Mouse (Mus musculus): ENCODE measurements around the gene Rheb. TPM values are rescaled to one million over a fixed set of nuclear protein-coding genes. Genes with fewer than 3 reads are reported as not detected.
"Not testable (repeated sequence)": the region's sequence is repeated elsewhere in the genome, so short reads cannot be mapped to it uniquely, and the experiment has no call there.

Rheb gene
- polyA plus RNA-seq, 1 experiment from 2014 or later, result 244 TPM

DNA sequence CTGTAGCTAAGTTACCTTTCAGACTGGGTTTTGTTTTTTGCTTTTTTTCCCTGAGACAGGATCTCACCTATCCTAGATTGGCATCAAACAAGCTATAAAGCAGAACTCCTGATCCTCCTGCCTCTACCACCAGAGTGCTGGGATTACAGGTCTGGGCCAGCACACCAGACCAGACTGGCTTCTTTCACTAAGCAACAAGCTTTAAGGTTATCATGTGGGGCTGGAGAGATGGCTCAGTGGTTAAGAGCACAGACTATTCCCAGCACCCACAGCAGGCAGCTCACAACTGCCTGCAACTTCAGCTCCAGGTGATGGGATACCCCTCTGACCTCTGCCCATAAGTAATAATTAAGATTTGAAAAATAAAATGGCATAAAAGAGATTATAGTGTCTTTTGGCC lies 63.1 kb downstream of the Rheb start:
- Histone ChIP-seq H3K9ac (no peak overlapping the region), H3K27me3 (peaks cover 12% of the 10 kb centered on the region; the same call in 1 of the 2 replicates), H3K27ac (replicated peaks) (no peak overlapping the region), H3K4me2 (no peak overlapping the region), H3K4me3 (no peak overlapping the region), H3K9me3 (no peaks in the 10 kb centered on the region), H3K36me3 (no peaks in the 10 kb centered on the region), H3K4me1 (replicated peaks) (peaks cover 10% of the 10 kb centered on the region)
- ATAC-seq (ENCODE audit: low read depth), result no peak

DNA sequence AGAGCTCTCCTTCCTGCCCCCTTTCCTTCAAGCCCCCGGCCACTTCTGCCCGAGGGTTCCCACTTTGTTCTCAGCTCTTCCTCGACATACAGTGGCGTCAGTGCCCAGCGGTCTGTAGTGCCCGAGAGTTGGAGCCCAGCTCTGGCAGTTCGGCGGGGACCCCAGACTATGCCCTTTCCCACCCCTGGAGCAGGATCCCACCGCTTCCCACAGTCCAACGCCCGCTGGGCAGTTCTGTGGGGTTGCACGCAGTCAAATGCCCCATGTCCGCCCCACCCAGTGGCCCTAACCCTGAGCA lies 63.6 kb downstream of the Rheb start:
- no peaks in the 10 kb centered on the region for H3K9me3 ChIP-seq
- H3K9ac ChIP-seq, result peak overlapping the region; percentile 28; the same call in 1 of the 2 replicates
- H3K4me2 ChIP-seq, result peak overlapping the region; percentile 41
- ATAC-seq (ENCODE audit: low read depth), result peak; percentile 19; the same call in 1 of the 2 replicates
- H3K27me3 ChIP-seq, result peaks cover 12% of the 10 kb centered on the region; the same call in 1 of the 2 replicates
- peaks cover 10% of the 10 kb centered on the region for H3K4me1 ChIP-seq (replicated peaks)
- peak overlapping the region; percentile 9; the same call in 1 of the 2 replicates for H3K4me3 ChIP-seq
- no peaks in the 10 kb centered on the region for H3K36me3 ChIP-seq
- no peak overlapping the region for H3K27ac ChIP-seq (replicated peaks)
- WGBS, result 36% methylated on average over 13 of the region's 13 CpGs

GRCm38 (mm10) chr5:24778082-24778842 lies 64.2 kb downstream of the Rheb start:
- Histone ChIP-seq H3K27me3 (peaks cover 12% of the 10 kb centered on the region; the same call in 1 of the 2 replicates), H3K4me2 (peak overlapping the region; percentile 41), H3K9me3 (no peaks in the 10 kb centered on the region), H3K36me3 (no peaks in the 10 kb centered on the region), H3K4me3 (peak overlapping the region; percentile 9; the same call in 1 of the 2 replicates), H3K27ac (replicated peaks) (no peak overlapping the region), H3K9ac (peak overlapping the region; percentile 28; the same call in 1 of the 2 replicates), H3K4me1 (replicated peaks) (peaks cover 10% of the 10 kb centered on the region)
- peak; percentile 27; the same call in 1 of the 2 replicates for ATAC-seq (ENCODE audit: low read depth)
- 11% methylated on average over 17 of the region's 17 CpGs for WGBS

GRCm38 (mm10) chr5:24776681-24777080 lies 65.7 kb downstream of the Rheb start:
- no peaks in the 10 kb centered on the region for H3K9me3 ChIP-seq
- H3K27ac ChIP-seq (replicated peaks), result no peak overlapping the region
- ATAC-seq (ENCODE audit: low read depth), result no peak
- H3K27me3 ChIP-seq, result peaks cover 12% of the 10 kb centered on the region; the same call in 1 of the 2 replicates
- H3K9ac ChIP-seq, result no peak overlapping the region
- WGBS, result 67% methylated on average over 4 of the region's 4 CpGs
- H3K4me3 ChIP-seq, result no peak overlapping the region
- H3K4me2 ChIP-seq, result no peak overlapping the region
- peaks cover 10% of the 10 kb centered on the region for H3K4me1 ChIP-seq (replicated peaks)
- H3K36me3 ChIP-seq, result no peaks in the 10 kb centered on the region

GRCm38 (mm10) chr5:24774549-24774948 lies 67.9 kb downstream of the Rheb start:
- not testable (repeated sequence) for H3K9me3 ChIP-seq; H3K4me2 ChIP-seq; H3K4me3 ChIP-seq; ATAC-seq (ENCODE audit: low read depth); H3K36me3 ChIP-seq; H3K27ac ChIP-seq (replicated peaks); H3K27me3 ChIP-seq; H3K9ac ChIP-seq; H3K4me1 ChIP-seq (replicated peaks)
- 86% methylated on average over 16 of the region's 16 CpGs for WGBS

DNA sequence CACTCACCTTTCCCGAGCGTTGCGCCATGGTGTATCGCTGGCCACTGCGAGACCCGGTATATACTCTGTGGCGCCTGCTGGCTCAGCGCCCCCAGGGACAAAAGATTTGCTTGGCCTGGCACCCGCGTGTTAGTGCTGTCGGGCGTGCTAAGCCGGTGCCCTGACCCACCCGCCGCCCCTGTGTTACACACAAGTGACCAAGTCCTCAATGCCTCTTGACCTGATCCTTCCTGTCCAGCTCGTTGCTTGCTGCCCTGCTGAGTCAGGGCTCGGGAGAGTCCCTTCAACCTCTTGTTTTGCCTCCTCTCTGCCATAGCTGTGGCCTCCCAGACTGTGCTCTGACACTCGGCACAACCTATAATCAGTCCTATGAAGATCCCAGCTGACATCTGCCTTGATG lies 84.6 kb downstream of the Rheb start, which contains the start of gene Crygn:
TSS of gene Crygn (minus strand) at position 193 of the 400 bp plus-strand sequence.
- ATAC-seq (ENCODE audit: low read depth), result no peak
- Histone ChIP-seq H3K27me3 (no peaks in the 10 kb centered on the region), H3K9me3 (no peaks in the 10 kb centered on the region), H3K36me3 (no peaks in the 10 kb centered on the region), H3K4me3 (no peak within 1 kb of the TSS), H3K9ac (no peak within 1 kb of the TSS), H3K4me1 (replicated peaks) (no peaks in the 10 kb centered on the region), H3K4me2 (no peak within 1 kb of the TSS), H3K27ac (replicated peaks) (no peak within 1 kb of the TSS)
- 39% methylated on average over 18 of the region's 18 CpGs for WGBS

GRCm38 (mm10) chr5:24756931-24757330 lies 85.5 kb downstream of the Rheb start:
- Histone ChIP-seq H3K4me3 (no peak overlapping the region), H3K4me2 (no peak overlapping the region), H3K4me1 (replicated peaks) (peaks cover 6% of the 10 kb centered on the region), H3K9me3 (no peaks in the 10 kb centered on the region), H3K36me3 (no peaks in the 10 kb centered on the region), H3K27ac (replicated peaks) (no peak overlapping the region), H3K27me3 (no peaks in the 10 kb centered on the region), H3K9ac (no peak overlapping the region)
- ATAC-seq (ENCODE audit: low read depth), result no peak
- 75% methylated on average over 3 of the region's 3 CpGs for WGBS

Other genes starting within 250 kb of the Rheb start
- 91.1 and 99.2 TPM in 2 replicates for gene Smarcd3, start 218.2 kb downstream of the Rheb start, polyA plus RNA-seq (2015; fragmentation: Nextera tagmentation; extraction: Ambion mirVana)
- 49.9 TPM in 2 replicates for gene Nub1, start 157.1 kb downstream of the Rheb start, polyA plus RNA-seq (2015; fragmentation: Nextera tagmentation; extraction: Ambion mirVana)
- gene Wdr86, start 111.9 kb downstream of the Rheb start, polyA plus RNA-seq (2015; fragmentation: Nextera tagmentation; extraction: Ambion mirVana), result 5.8 and 7.6 TPM in 2 replicates
- gene Crygn, start 84.6 kb downstream of the Rheb start, polyA plus RNA-seq (2015; fragmentation: Nextera tagmentation; extraction: Ambion mirVana), result 1.5 TPM in 1 of 2 replicates, not detected in the other

All from neural tube, embryonic 13.5 days (tissue).